Mouse (Mus musculus): Measurements from ENCODE around the gene Gm8297. TPM values are rescaled to one million over a fixed set of nuclear protein-coding genes. Genes with fewer than 3 reads are reported as not detected.

Gm8297 gene
- not detected in 2 replicates for polyA plus RNA-seq (2012; ENCODE audit: low replicate concordance)

DNA sequence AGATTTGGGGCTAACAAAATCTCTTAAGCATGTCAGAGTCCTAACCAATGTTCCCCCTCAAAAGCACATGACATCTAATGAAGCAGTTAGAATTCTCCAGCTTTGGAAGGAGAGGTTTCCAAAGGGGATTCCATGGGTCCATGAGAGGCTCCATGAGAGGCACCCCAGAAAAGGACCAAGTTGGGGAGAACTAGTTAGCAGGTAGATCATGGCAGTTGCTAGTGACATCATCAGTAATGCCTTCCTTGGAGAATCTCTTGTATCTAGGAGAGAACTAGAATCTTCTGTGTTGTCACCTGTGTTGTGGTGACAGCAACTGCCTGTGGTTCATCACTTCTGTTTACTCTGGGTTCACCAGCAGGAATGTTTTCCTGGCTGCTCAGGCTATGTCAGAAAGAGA is at the start of gene Gm8297:
Gene Gm8297, plus strand, starts transcription at position 301 of the 400 bp plus-strand sequence.

GRCm38 (mm10) chr14:5015591-5015990 is 31.9 kb downstream of the Gm8297 start, which contains the start of gene Gm3298:
TSS of gene Gm3298 (plus strand) at chr14:5015891.

Other genes starting within 250 kb of the Gm8297 start
- not detected in 2 replicates for gene Gm9602, start 207.6 kb upstream of the Gm8297 start, polyA plus RNA-seq (2012; ENCODE audit: low replicate concordance)
- not detected in 2 replicates for gene Gm3269, start 145.8 kb upstream of the Gm8297 start, polyA plus RNA-seq (2012; ENCODE audit: low replicate concordance)
- gene Gm3264, start 128.4 kb upstream of the Gm8297 start, polyA plus RNA-seq (2012; ENCODE audit: low replicate concordance) = not detected in 2 replicates
- gene Gm3278, start 91.5 kb upstream of the Gm8297 start, polyA plus RNA-seq (2012; ENCODE audit: low replicate concordance) = not detected in 2 replicates
- gene Gm3298, start 32.0 kb downstream of the Gm8297 start, polyA plus RNA-seq (2012; ENCODE audit: low replicate concordance) = not detected in 2 replicates
- gene 4930555G01Rik, start 66.7 kb downstream of the Gm8297 start, polyA plus RNA-seq (2012; ENCODE audit: low replicate concordance) = not detected in 2 replicates
- gene Gm8281, start 87.1 kb downstream of the Gm8297 start, polyA plus RNA-seq (2012; ENCODE audit: low replicate concordance) = not detected in 2 replicates
- not detected in 2 replicates for gene Gm8279, start 147.6 kb downstream of the Gm8297 start, polyA plus RNA-seq (2012; ENCODE audit: low replicate concordance)
- not detected in 2 replicates for gene Gm3317, start 180.6 kb downstream of the Gm8297 start, polyA plus RNA-seq (2012; ENCODE audit: low replicate concordance)
- not detected in 2 replicates for gene Gm8271, start 201.9 kb downstream of the Gm8297 start, polyA plus RNA-seq (2012; ENCODE audit: low replicate concordance)

Measured in leukemia stem cell, adult 10-12 weeks (primary cell).